Mouse (Mus musculus) midbrain, embryonic 13.5 days (tissue): ENCODE data around the gene Sort1. TPM values are rescaled to one million over a fixed set of nuclear protein-coding genes. Genes with fewer than 3 reads are reported as not detected.
A peak's percentile ranks its signal among the peaks of the same experiment; 100 is the strongest.
"Not testable (repeated sequence)": the region's sequence is repeated elsewhere in the genome, so short reads cannot be mapped to it uniquely, and the experiment has no call there.

Source experiments
- ATAC-seq: fragments of 200-750 bp; cut with Nextera tagmentation; 2 replicates; pipeline ENCODE4 v1.8.0; 2017; ENCODE audit warnings: mild to moderate bottlenecking, moderate TSS enrichment, moderate library complexity
- H3K27ac ChIP-seq: fragments of 300-500 bp; sonication (generic); 2 replicates; pipeline ENCODE4 v1.5.1; 2015; ENCODE audit warnings: inconsistent platforms, mild to moderate bottlenecking, moderate library complexity
- H3K27me3 ChIP-seq: fragments of 300-500 bp; sonication (generic); 2 replicates; pipeline ENCODE4 v1.6.1; 2015; ENCODE audit warnings: mild to moderate bottlenecking, inconsistent platforms
- H3K36me3 ChIP-seq: fragments of 300-500 bp; sonication (generic); 2 replicates; pipeline ENCODE4 v1.6.1; 2015; ENCODE audit warnings: mild to moderate bottlenecking, inconsistent platforms
- H3K4me1 ChIP-seq: fragments of 300-500 bp; sonication (generic); replicated peaks from 2 replicates; pipeline ENCODE4 v1.6.1; 2015; ENCODE audit warnings: inconsistent platforms
- H3K4me2 ChIP-seq: fragments of 300-500 bp; sonication (generic); replicated peaks from 2 replicates; pipeline ENCODE4 v1.6.1; 2015; ENCODE audit warnings: moderate library complexity, mild to moderate bottlenecking, inconsistent platforms
- H3K4me3 ChIP-seq: fragments of 300-500 bp; sonication (generic); replicated peaks from 2 replicates; pipeline ENCODE4 v1.5.1; 2015; ENCODE audit warnings: mild to moderate bottlenecking, inconsistent platforms
- H3K9ac ChIP-seq: fragments of 300-500 bp; sonication (generic); replicated peaks from 2 replicates; pipeline ENCODE4 v1.6.1; 2015; ENCODE audit warnings: mild to moderate bottlenecking, inconsistent platforms
- H3K9me3 ChIP-seq: fragments of 300-500 bp; sonication (generic); 2 replicates; pipeline ENCODE4 v1.6.1; 2016; ENCODE audit warnings: mild to moderate bottlenecking, inconsistent platforms
- WGBS: fragments of 180-500 bp; shearing (Covaris S2); methylation state at CpG from one replicate; pipeline ENCODE4 v1.1.7; 2015; 5-methylcytosine and 5-hydroxymethylcytosine counted together
- polyA plus RNA-seq: library from polyadenylated mRNA; unstranded; fragments of >200 nt; fragmentation: Nextera tagmentation; extraction: Ambion mirVana; gene quantifications from 2 replicates; pipeline ENCODE4 v1.2.1, GENCODE M21; 2015

Sort1 gene
- 14.9 and 18.3 TPM in 2 replicates for polyA plus RNA-seq

GRCm38 (mm10) chr3:108283781-108284601 is at the start of gene Sort1:
Sort1 (plus strand) TSS chr3:108284082.
- Histone ChIP-seq H3K4me3 (peak within 1 kb of the TSS; percentile 98), H3K36me3 (peaks cover 10% of the 10 kb centered on the region; the same call in 1 of the 2 replicates), H3K27me3 (no peaks in the 10 kb centered on the region), H3K9me3 (no peaks in the 10 kb centered on the region), H3K4me1 (peaks cover 53% of the 10 kb centered on the region), H3K4me2 (peak within 1 kb of the TSS; percentile 71), H3K9ac (peak within 1 kb of the TSS; percentile 96), H3K27ac (peak within 1 kb of the TSS; percentile 91)
- under 1% methylated on average over 83 of the region's 109 CpGs for WGBS
- peak; percentile 99 for ATAC-seq

GRCm38 (mm10) chr3:108237474-108238102 is 46.3 kb upstream of the Sort1 start:
- H3K36me3 ChIP-seq, H3K4me3 ChIP-seq, H3K27me3 ChIP-seq, H3K9me3 ChIP-seq, H3K9ac ChIP-seq, H3K4me1 ChIP-seq, H3K27ac ChIP-seq, ATAC-seq, H3K4me2 ChIP-seq: not testable (repeated sequence)
- WGBS = 91% methylated on average over 4 of the region's 4 CpGs

GRCm38 (mm10) chr3:108241243-108241839 is 42.5 kb upstream of the Sort1 start:
- Histone ChIP-seq H3K4me2 (no peak overlapping the region), H3K4me1 (no peaks in the 10 kb centered on the region), H3K9ac (no peak overlapping the region), H3K9me3 (no peaks in the 10 kb centered on the region), H3K36me3 (no peaks in the 10 kb centered on the region), H3K4me3 (no peak overlapping the region), H3K27me3 (no peaks in the 10 kb centered on the region), H3K27ac (no peak overlapping the region)
- 92% methylated on average over 3 of the region's 3 CpGs for WGBS
- ATAC-seq = no peak

DNA sequence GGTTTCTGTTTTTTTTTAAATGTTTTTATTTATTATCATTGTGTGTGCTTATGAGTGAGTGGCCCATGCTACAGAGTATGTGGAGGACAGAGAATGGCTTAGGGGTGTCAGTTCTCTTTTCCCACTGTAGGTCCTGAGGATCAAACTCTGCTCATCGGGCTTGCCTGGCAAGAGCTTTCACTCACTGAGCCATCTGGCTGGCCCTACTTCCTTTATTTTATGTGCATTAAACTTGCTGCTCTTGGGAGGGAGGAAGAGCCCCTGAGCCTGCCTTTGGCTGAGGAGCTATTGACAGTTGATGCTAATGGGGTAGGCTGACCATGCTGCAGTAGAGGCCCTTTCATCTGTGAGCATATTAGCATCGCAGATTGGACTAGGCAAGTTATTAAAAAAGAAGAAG is 37.0 kb upstream of the Sort1 start:
- no peak overlapping the region for H3K27ac ChIP-seq
- no peak overlapping the region for H3K9ac ChIP-seq
- H3K36me3 ChIP-seq = no peaks in the 10 kb centered on the region
- H3K4me3 ChIP-seq = no peak overlapping the region
- H3K27me3 ChIP-seq = no peaks in the 10 kb centered on the region
- H3K4me1 ChIP-seq = no peaks in the 10 kb centered on the region
- 86% methylated on average over 2 of the region's 2 CpGs for WGBS
- no peak for ATAC-seq
- no peak overlapping the region for H3K4me2 ChIP-seq
- no peaks in the 10 kb centered on the region for H3K9me3 ChIP-seq

DNA sequence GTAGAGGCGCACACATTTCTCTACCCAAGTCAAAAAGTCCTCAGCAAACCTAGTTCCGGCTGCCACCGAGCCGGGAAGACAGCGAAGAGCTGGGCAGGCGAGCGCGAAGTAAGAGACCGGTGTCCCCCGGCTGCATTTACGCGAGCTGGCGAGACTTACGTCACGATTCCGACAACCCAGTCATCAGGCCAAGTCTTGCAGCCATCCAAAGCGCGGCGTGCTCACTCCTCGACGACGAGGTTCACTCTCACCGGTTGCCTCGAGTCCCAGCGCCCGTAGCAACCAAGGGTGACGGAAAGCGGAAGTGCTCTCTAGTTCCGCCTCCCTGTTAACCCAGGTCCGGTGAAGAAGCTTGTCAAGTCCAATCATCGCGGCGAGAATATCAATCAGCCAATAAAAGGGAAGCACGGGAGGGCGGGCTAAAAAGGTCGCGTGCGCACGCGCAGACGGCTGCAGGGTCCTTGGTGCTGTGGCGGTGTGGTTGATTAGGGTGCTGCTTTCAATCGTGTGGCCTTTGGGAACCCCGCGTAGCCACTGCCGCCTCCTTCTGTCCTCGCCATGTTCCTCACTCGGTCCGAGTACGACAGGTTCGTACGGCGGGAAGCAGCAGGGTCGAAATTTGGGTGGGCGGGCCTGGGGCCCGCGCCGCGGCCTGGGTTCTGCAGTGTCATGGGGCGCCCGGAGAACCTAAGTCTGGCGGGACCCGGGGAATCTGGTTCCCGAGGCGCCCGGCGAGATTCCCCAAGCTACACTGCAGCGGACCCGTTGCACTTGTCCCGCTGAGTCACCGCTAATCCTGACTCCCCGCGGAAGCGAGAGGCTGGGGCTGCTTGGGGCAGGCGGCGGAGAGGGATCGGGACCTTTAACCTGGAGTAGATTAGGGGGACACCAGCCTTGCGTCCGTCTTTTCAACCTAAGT is 26.9 kb upstream of the Sort1 start, which contains the start of gene Psma5:
Gene Psma5, plus strand, starts transcription at position 208 of the 919 bp plus-strand sequence.
- Histone ChIP-seq H3K4me1 (peaks cover 25% of the 10 kb centered on the region), H3K27ac (no peak within 1 kb of the TSS), H3K4me2 (peak within 1 kb of the TSS; percentile 79), H3K4me3 (peak within 1 kb of the TSS; percentile 99), H3K9ac (peak within 1 kb of the TSS; percentile 96), H3K9me3 (no peaks in the 10 kb centered on the region), H3K27me3 (no peaks in the 10 kb centered on the region), H3K36me3 (peaks cover 2% of the 10 kb centered on the region; the same call in 1 of the 2 replicates)
- WGBS = under 1% methylated on average over 79 of the region's 79 CpGs
- ATAC-seq = peak; percentile 100

- peak overlapping the region; percentile 96 for H3K9ac ChIP-seq
- no peak for ATAC-seq
- no peaks in the 10 kb centered on the region for H3K9me3 ChIP-seq
- H3K27ac ChIP-seq = no peak overlapping the region
- 83% methylated on average over 3 of the region's 3 CpGs for WGBS
- peak overlapping the region; percentile 79 for H3K4me2 ChIP-seq
- peaks cover 8% of the 10 kb centered on the region for H3K36me3 ChIP-seq
- peak overlapping the region; percentile 99 for H3K4me3 ChIP-seq
- H3K4me1 ChIP-seq = peaks cover 25% of the 10 kb centered on the region
- H3K27me3 ChIP-seq = no peaks in the 10 kb centered on the region
Observed at GRCm38 (mm10) chr3:108257831-108258500, 25.9 kb upstream of the Sort1 start.

DNA sequence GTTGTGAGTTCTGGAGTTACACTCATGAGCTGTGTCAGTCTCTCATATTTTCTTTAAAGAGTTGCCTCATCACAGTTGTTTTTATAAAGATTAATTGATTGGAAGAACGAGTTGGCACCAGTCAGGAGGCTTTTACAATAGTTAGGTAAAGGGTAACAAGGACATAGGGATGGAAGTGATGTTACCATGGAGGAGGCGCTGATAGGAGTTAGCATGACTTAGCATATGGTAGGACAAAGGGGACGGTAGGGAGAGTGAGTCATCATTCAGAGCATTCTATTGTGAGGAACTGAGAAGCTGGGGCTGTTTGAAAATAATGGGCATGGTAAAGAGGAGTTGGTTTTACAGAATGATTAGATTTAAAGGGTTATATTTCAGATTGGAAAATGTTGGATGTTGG is 24.6 kb upstream of the Sort1 start:
- Histone ChIP-seq H3K27me3 (no peaks in the 10 kb centered on the region), H3K9me3 (no peaks in the 10 kb centered on the region), H3K27ac (no peak overlapping the region), H3K4me3 (no peak overlapping the region), H3K36me3 (peaks cover 14% of the 10 kb centered on the region), H3K4me1 (peaks cover 25% of the 10 kb centered on the region), H3K9ac (no peak overlapping the region), H3K4me2 (no peak overlapping the region)
- 74% methylated on average over 3 of the region's 3 CpGs for WGBS
- ATAC-seq = no peak

DNA sequence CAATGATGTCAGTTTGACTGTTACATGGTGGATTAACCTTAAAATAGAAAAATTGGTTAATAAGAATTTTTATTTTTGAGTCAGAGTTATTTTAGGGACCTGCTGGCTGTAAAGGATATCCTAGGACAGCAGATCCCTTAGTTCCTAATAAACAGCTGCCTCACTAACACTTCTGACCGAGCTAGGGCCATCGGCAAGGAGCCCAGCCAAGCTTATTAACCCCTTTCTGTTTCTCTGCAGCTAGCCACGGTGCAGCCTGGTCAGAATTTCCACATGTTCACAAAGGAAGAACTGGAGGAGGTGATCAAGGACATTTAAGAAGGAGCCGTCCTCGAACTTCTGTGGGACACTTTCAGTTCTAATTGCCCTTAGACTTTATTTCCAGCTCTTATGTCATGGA is 4.4 kb upstream of the Sort1 start:
- not testable (repeated sequence) for H3K4me3 ChIP-seq, H3K4me2 ChIP-seq, H3K27me3 ChIP-seq, H3K9ac ChIP-seq, H3K4me1 ChIP-seq, H3K27ac ChIP-seq, H3K9me3 ChIP-seq, ATAC-seq
- WGBS = 83% methylated on average over 5 of the region's 5 CpGs
- H3K36me3 ChIP-seq = peaks cover 45% of the 10 kb centered on the region

DNA sequence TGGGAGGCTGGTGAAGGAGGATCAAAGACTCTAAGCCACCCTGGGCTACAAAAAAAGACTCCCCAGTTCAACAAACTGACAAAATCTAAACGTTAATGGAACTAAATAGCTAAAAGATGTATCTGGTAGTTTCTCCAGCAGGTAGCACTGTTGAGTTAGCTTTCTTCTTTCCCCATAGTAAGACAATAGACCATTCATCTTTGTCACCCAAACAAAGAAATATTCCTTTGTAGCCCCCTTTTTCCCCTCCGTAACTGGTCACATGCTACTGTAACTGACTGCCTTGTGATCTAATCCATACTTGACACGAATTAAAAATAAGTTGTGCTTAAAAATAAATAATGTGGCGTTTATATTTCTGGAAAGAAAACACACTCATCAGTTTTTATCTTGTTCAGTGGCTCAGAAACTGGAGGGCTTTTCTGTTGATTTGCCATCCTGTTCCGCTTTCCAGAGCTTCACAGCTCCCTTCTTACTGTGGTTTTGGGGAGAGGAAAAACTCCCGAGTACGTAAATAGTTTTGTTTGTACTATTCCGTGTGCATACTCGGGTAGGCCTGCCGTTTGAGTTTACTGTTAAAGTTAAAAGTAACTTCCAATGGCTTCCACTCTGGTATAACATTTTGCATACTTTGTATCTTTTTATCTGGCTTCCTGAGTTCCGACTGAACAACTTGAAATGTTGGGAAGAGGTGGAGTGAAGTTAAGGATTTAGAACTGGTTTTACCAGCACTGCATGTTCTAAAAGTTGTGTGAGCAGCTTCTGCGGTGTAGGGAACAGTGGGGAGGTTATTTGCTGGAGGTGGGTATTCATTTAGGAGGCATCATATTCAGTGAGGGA is 1.3 kb upstream of the Sort1 start:
- 27% methylated on average over 12 of the region's 12 CpGs for WGBS

DNA sequence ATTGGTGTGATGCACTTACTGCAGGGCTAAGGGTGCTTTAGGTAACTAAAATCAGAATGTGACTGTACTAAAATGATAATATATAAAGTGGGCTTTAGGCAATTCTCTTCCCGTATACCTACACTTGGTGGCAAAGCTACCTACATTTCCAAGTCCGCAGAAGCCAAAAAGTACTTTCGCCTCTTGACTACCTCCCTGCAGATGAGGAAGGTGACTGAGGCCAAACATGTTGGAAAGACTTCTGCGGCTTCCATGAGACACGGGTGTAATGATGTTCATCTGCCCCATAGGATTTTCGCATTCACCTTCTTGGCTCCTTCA is 681 bp upstream of the Sort1 start:
- peaks cover 14% of the 10 kb centered on the region for H3K36me3 ChIP-seq
- no peaks in the 10 kb centered on the region for H3K9me3 ChIP-seq
- 12% methylated on average over 6 of the region's 6 CpGs for whole genome bisulfite sequencing

More for the DNA sequence above, 1.3 kb upstream of the Sort1 start:
- H3K4me1 ChIP-seq = peaks cover 39% of the 10 kb centered on the region
- no peak for ATAC-seq
- H3K27me3 ChIP-seq = no peaks in the 10 kb centered on the region
- peak overlapping the region; percentile 64 for H3K9ac ChIP-seq
- H3K9me3 ChIP-seq = no peaks in the 10 kb centered on the region
- peak overlapping the region; percentile 91 for H3K27ac ChIP-seq
- H3K36me3 ChIP-seq = peaks cover 19% of the 10 kb centered on the region
- H3K4me3 ChIP-seq = peak overlapping the region; percentile 98
- H3K4me2 ChIP-seq = peak overlapping the region; percentile 71

More for the DNA sequence above, 681 bp upstream of the Sort1 start:
- peak overlapping the region; percentile 98 for H3K4me3 ChIP-seq
- H3K4me1 ChIP-seq = peaks cover 45% of the 10 kb centered on the region
- H3K9ac ChIP-seq = peak overlapping the region; percentile 64
- peak overlapping the region; percentile 91 for H3K27ac ChIP-seq
- H3K27me3 ChIP-seq = no peaks in the 10 kb centered on the region
- H3K4me2 ChIP-seq = peak overlapping the region; percentile 71
- ATAC-seq = no peak
